Mouse (Mus musculus) small intestine, adult 2 months (tissue): ENCODE measurements around the gene Ggt5. TPM values are rescaled to one million over a fixed set of nuclear protein-coding genes. Genes with fewer than 3 reads are reported as not detected.

ENCODE experiments used
- H3K27ac ChIP-seq: fragments of 200-500 bp; 2 replicates; pipeline ENCODE4 v1.5.1; 2012; ENCODE audit warnings: low read depth, low read length, control low read depth, inconsistent platforms; ENCODE audit not compliant: insufficient read depth
- H3K27me3 ChIP-seq: fragments of 200-500 bp; 2 replicates; pipeline ENCODE4 v1.6.1; 2012; ENCODE audit warnings: mild to moderate bottlenecking, moderate library complexity, low read length, inconsistent platforms; ENCODE audit not compliant: control insufficient read depth, insufficient read depth
- H3K36me3 ChIP-seq: fragments of 200-500 bp; 2 replicates; pipeline ENCODE4 v1.6.1; 2012; ENCODE audit warnings: mild to moderate bottlenecking, low read length, control low read depth, inconsistent platforms; ENCODE audit not compliant: control insufficient read depth, insufficient read depth
- H3K4me1 ChIP-seq: fragments of 200-500 bp; 2 replicates; pipeline ENCODE4 v1.6.1; 2012; ENCODE audit warnings: low read length, inconsistent platforms, mixed read lengths; ENCODE audit not compliant: control insufficient read depth, insufficient read depth, insufficient read length
- H3K4me3 ChIP-seq: fragments of 200-500 bp; 2 replicates; pipeline ENCODE4 v1.5.1; 2012; ENCODE audit warnings: low read depth, mild to moderate bottlenecking, control low read depth, inconsistent platforms, low read length, moderate library complexity
- CTCF ChIP-seq: fragments of 200-500 bp; IDR thresholded peaks from 2 replicates; pipeline ENCODE4 v1.5.1; 2012; ENCODE audit warnings: low read depth, mild to moderate bottlenecking, control low read depth, inconsistent platforms, low read length, moderate library complexity, mixed read lengths; ENCODE audit not compliant: insufficient replicate concordance, insufficient read length; ENCODE audit errors: extremely low read depth
- POLR2A ChIP-seq: fragments of 200-500 bp; IDR thresholded peaks from 2 replicates; pipeline ENCODE4 v1.6.1; 2012; ENCODE audit warnings: low read depth, mild to moderate bottlenecking, control low read depth, inconsistent platforms, low read length, moderate library complexity
- WGBS: fragments of 180-500 bp; shearing (Covaris S2); methylation state at CpG from one replicate; pipeline ENCODE4 v1.1.7; 2018; 5-methylcytosine and 5-hydroxymethylcytosine counted together
- polyA plus RNA-seq: library from polyadenylated mRNA; depleted of rRNA; stranded (reverse); fragments of >200 nt; gene quantifications from 2 replicates; pipeline ENCODE4 v1.2.3, GENCODE M21; 2012

The Ggt5 gene
- polyA plus RNA-seq, 1 experiment: 27.0 TPM

- no peak for TF ChIP-seq POLR2A
- no peak for TF ChIP-seq CTCF
- peaks cover 24% of the 10 kb centered on the region for H3K4me1 ChIP-seq
- peak overlapping the region; percentile 55 for H3K4me3 ChIP-seq
- no peaks in the 10 kb centered on the region for H3K27me3 ChIP-seq
- H3K27ac ChIP-seq: peak overlapping the region; percentile 10; the same call in 1 of the 2 replicates
- 76% methylated on average over 2 of the region's 2 CpGs for WGBS
- H3K36me3 ChIP-seq: peaks cover 16% of the 10 kb centered on the region
Measured at GRCm38 (mm10) chr10:75642891-75643290, 53.8 kb downstream of the Ggt5 start.

GRCm38 (mm10) chr10:75643741-75644343 lies 54.7 kb downstream of the Ggt5 start, which contains the start of gene Susd2:
TSS of gene Susd2 (minus strand) at chr10:75644008.
- H3K27ac ChIP-seq: peak within 1 kb of the TSS; percentile 79
- peaks cover 24% of the 10 kb centered on the region for H3K4me1 ChIP-seq
- H3K36me3 ChIP-seq: peaks cover 21% of the 10 kb centered on the region
- peak within 1 kb of the TSS; percentile 55 for H3K4me3 ChIP-seq
- 4% methylated on average over 11 of the region's 11 CpGs for WGBS
- H3K27me3 ChIP-seq: no peaks in the 10 kb centered on the region
- TF ChIP-seq POLR2A (no peak; the same call in 1 of the 2 replicates), CTCF (no peak)

- Histone ChIP-seq H3K36me3 (peaks cover 30% of the 10 kb centered on the region), H3K4me1 (peaks cover 24% of the 10 kb centered on the region), H3K27ac (no peak overlapping the region), H3K4me3 (no peak overlapping the region), H3K27me3 (no peaks in the 10 kb centered on the region)
- WGBS: 89% methylated on average over 8 of the region's 8 CpGs
- TF ChIP-seq POLR2A (no peak), CTCF (no peak)
Measured at GRCm38 (mm10) chr10:75645616-75646015, 56.5 kb downstream of the Ggt5 start.

DNA sequence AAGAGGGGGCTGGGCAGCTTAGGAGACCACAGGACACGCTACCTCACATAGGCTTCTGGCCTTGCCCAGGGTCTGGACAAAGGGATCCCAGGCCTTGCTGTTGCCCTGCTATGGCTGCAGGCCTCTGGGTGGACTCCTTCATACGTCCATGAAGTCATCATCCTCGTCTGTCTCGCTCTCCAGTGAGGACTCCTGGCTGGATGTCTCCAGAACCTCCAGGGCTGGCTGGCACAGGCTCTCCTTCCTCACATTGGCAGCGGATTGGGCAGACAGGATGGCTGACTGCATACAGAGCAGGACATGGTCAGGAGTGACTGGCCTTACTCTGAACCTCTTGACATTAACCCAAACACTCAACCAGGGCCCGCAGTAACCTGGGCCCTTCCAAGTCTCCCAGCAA lies 57.3 kb downstream of the Ggt5 start:
- H3K27me3 ChIP-seq: no peaks in the 10 kb centered on the region
- no peak overlapping the region for H3K4me3 ChIP-seq
- TF ChIP-seq POLR2A (no peak), CTCF (no peak)
- peaks cover 36% of the 10 kb centered on the region for H3K36me3 ChIP-seq
- no peak overlapping the region for H3K27ac ChIP-seq
- H3K4me1 ChIP-seq: peaks cover 29% of the 10 kb centered on the region
- 88% methylated on average over 6 of the region's 6 CpGs for WGBS

DNA sequence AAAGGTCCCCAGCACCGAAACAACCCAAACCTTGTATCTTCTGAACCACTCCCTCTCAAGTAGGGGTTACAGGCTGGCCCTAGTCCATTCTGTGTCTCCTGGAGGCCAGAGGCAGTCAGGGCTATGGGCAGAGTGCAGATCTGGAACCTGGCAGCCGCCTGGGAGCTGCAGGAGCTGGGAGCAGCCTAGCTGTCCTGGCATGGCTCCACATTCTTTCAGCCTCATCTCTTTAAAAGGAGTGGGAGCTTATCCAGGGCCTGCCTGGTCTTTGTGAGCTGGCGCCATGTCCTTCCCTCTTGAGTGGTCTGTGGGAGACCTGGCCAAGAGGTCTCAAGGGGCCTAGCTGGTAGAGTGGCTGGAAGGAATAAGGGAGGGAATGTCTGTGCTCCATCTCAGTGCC lies 58.2 kb downstream of the Ggt5 start:
- H3K4me1 ChIP-seq: peaks cover 26% of the 10 kb centered on the region
- WGBS: 80% methylated on average over 3 of the region's 3 CpGs
- H3K27me3 ChIP-seq: no peaks in the 10 kb centered on the region
- H3K4me3 ChIP-seq: no peak overlapping the region
- TF ChIP-seq CTCF: no peak
- no peak for TF ChIP-seq POLR2A
- peaks cover 43% of the 10 kb centered on the region for H3K36me3 ChIP-seq
- no peak overlapping the region for H3K27ac ChIP-seq

DNA sequence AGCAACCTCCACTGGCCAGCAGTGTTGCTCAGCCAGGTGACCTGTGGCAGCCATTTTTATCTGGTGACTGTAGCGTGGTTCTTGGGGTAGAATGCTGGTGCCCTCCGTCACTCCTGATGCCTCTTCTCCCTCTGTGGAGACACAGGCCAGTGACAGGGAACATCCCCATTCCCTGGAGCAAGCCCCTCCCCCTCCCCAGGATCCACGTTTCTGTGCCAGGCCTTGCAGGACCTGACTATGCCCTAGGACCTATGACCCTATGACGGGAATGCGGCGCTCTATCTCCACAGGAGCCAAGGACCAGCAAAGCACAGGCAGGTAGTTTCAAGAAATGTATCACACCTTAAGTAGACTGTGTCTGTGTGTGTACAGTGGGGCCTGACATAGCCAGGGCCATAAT lies 59.0 kb downstream of the Ggt5 start:
- H3K4me1 ChIP-seq: peaks cover 20% of the 10 kb centered on the region
- no peak for TF ChIP-seq CTCF
- no peak for TF ChIP-seq POLR2A
- no peaks in the 10 kb centered on the region for H3K27me3 ChIP-seq
- no peak overlapping the region for H3K27ac ChIP-seq
- no peak overlapping the region for H3K4me3 ChIP-seq
- H3K36me3 ChIP-seq: peaks cover 51% of the 10 kb centered on the region
- WGBS: 90% methylated on average over 6 of the region's 6 CpGs

DNA sequence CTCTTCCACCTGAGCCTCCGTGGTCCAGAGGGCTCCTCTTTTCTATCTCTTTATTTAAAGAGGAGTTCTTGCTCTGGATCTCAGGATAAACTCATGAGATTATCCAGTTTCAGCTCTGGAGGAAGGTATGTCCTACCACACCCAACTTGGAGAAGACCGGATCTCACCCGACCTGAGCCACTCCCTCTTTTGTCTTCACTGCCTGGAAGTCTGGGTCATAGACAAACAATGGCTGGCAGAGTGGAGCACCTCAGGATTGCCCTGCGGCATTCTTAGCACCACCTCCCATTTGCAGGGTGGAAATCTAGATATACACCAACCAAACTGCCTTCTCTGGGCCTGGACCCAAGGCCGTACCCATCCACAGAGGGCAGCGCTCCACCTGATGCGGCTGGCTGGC lies 59.9 kb downstream of the Ggt5 start:
- TF ChIP-seq POLR2A: no peak
- no peak for TF ChIP-seq CTCF
- Histone ChIP-seq H3K27ac (no peak overlapping the region), H3K4me3 (no peak overlapping the region), H3K36me3 (peaks cover 54% of the 10 kb centered on the region), H3K4me1 (peaks cover 15% of the 10 kb centered on the region), H3K27me3 (no peaks in the 10 kb centered on the region)
- 67% methylated on average over 7 of the region's 7 CpGs for WGBS
